Mouse (Mus musculus): ENCODE data around the gene Rsph3b.
"Not testable (repeated sequence)": the region's sequence is repeated elsewhere in the genome, so short reads cannot be mapped to it uniquely, and the experiment has no call there.

DNA sequence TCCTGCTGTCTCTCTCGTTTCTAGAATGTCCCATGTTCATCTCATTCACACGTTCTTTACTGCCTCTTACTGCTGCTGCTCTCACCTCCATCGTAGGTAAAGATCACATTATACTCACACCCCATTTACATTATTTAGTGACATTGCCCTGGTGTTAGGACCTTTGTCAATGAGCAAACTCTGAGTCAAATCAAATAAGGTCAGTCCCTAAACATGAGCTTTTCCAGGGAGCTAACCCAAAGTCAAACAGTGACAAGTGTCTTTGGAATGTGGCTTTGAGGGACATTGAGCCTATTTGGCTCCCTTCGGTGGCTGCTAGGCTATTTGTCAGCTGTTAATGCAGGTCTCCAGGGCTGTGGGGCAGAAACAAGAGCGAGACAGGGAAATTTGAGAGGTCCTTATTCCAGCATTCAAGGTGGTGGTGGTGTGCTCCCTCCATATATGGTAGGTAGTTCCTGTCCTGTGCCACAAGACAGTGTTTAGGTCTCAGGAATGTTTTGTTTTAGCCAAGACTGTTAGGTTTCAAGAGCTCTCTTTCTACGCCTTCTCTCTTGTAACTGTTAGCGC, 50.4 kb downstream of the Rsph3b start:
- not testable (repeated sequence) for TF ChIP-seq CTCF (IDR thresholded peaks at IDR 0.05; ENCODE audit: low read depth, low read length); POLR2A (IDR thresholded peaks at IDR 0.05; ENCODE audit: borderline replicate concordance, low read depth, low read length)

Measured in bone marrow macrophage, adult 2 months (primary cell).